Mouse (Mus musculus): Measurements from ENCODE around the gene Sfmbt2.

DNA sequence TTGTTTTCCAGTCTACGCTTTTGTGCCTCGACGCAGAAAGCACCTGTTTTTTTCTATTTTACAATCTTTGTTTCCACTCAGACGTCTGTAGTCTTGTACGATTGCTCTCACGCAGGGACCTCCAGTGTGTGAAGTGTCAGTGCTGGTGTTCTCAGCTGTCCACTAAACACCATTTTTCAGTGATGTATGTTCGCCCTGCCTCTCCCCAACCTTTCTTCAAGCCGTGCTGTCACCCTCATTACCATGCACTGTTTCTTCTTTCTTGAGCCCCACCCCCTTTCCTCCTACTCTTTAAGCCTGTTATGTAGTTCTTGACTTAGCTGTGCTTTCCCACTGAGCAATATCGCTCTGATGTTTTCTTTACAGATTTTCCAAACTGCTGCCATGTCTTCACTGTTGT is 67.0 kb downstream of the Sfmbt2 start:
- TF ChIP-seq CTCF (IDR thresholded peaks at IDR 0.05; ENCODE audit: low read depth, low read length) = no peak
- TF ChIP-seq EP300 (IDR thresholded peaks at IDR 0.05; ENCODE audit: insufficient read depth, low read depth, low read length) = no peak
- no peak for TF ChIP-seq POLR2A (IDR thresholded peaks at IDR 0.05; ENCODE audit: insufficient read depth, low read length)

Measured in ES-Bruce4 (cell line).